Mouse (Mus musculus): ENCODE measurements at regions not wholly inside any gene's neighbourhood (a gene's known extent, or its start where the extent isn't known, plus 50 kb on each side); places are given as distances from the start of the nearest gene placed in this dataset.

DNA sequence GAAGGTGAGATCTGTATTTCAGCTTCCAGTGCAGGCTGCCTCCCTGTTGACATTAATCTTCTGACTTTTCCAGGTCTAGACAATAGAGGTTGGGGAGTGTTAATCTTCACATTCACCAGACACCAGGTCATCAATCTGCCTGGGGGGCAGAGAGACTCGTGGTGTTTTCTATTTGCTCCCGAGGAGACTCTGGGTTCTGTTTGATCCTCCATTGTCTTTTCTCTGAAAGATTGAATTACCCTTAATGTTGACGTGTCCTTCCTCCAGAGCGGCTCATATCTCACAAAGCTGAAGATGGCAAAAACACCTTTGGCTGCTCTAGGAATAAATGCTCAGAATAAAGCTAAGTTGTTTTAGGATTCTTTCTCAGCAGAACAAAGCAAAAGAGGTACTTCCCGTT is 453.8 kb upstream of the Adamts9 start:
- TF ChIP-seq CTCF (IDR thresholded peaks at IDR 0.05; ENCODE audit: control insufficient read depth, insufficient read depth, insufficient replicate concordance, low read depth, low read length) (no peak), POLR2A (IDR thresholded peaks at IDR 0.05; ENCODE audit: control insufficient read depth, low read depth, low read length) (no peak)

All from testis, adult 2 months (tissue).